Mouse (Mus musculus): Measurements from ENCODE around the gene Hacd4. TPM values are rescaled to one million over a fixed set of nuclear protein-coding genes. Genes with fewer than 3 reads are reported as not detected.

The Hacd4 gene
- polyA plus RNA-seq, 1 experiment: 10.8 TPM

DNA sequence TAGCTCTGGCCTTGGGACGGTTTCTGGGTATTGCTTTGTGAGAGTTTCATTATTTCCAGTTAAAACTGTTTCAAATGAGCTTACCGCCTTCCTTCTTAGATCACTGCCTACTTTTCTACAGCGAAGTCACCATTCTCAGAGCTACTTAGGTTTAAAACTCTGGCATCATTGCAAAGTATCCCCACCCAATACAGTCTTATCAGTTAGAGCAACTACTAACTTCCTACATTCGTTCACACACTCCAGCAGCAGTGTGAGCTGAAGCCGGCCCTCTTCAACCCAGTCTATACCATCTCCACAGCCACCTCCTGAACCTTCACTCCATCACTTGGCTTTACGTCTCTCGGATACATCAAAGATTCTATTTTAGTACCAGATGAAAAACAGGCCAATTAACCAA is 2.1 kb upstream of the Hacd4 start:
- 73% methylated on average over 7 of the region's 7 CpGs for WGBS
- H3K4me1 ChIP-seq (ENCODE audit: control insufficient read depth, insufficient read depth, low read length): peaks cover 2% of the 10 kb centered on the region; the same call in 1 of the 2 replicates
- H3K4me3 ChIP-seq (replicated peaks; ENCODE audit: control insufficient read depth, low read depth, low read length): no peak overlapping the region
- no peak overlapping the region for H3K27ac ChIP-seq (ENCODE audit: control insufficient read depth, insufficient read depth, low read depth, low read length, poor library complexity)
- TF ChIP-seq POLR2A (IDR thresholded peaks at IDR 0.05; ENCODE audit: borderline replicate concordance, control insufficient read depth, low read depth, low read length): no peak
- no peak for TF ChIP-seq CTCF (IDR thresholded peaks at IDR 0.05; ENCODE audit: control insufficient read depth, insufficient read depth, low read length)

DNA sequence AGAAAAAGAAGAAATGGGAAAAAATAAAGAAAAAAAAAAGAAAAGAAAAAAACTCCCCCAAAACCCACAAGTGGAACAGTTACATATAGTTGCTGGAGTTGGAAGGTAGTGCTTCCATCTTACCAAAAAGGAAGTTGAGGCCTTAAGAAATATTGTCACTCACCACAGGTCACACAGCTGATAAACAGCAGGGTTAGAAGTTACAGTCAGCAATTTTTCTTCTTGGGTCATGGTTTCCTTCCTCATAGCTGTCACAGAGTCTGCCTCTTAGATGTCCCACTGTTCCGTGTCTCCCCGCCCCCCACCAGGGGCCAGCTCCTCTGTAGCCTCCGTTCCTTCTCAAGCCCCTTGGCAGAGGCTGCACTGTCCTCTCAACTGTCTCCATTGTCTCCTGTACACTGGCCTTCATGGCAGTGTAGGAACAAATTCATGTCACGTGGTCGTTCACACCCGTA is 968 bp upstream of the Hacd4 start:
- 4% methylated on average over 6 of the region's 6 CpGs for WGBS
- no peak for TF ChIP-seq CTCF (IDR thresholded peaks at IDR 0.05; ENCODE audit: control insufficient read depth, insufficient read depth, low read length)
- no peak for TF ChIP-seq POLR2A (IDR thresholded peaks at IDR 0.05; ENCODE audit: borderline replicate concordance, control insufficient read depth, low read depth, low read length)

DNA sequence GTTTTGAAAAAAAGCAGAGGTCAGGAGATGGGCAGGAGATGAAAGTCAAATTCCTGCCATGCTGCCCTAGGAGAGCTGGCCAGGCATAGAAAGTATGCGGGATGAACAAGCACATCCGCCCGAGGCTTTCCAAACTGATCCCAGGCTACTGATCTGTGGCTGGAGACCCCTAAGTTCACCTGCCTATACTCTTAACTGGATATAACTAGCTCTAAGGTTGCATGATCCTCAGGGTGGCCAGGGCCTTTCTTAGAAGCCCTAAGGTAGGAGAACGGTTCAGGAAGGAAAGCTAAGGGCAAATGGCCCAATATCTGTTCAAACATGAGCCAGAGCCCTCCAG is 232 bp upstream of the Hacd4 start:
- Histone ChIP-seq H3K4me3 (replicated peaks; ENCODE audit: control insufficient read depth, low read depth, low read length) (peak overlapping the region; percentile 70), H3K4me1 (ENCODE audit: control insufficient read depth, insufficient read depth, low read length) (peaks cover 2% of the 10 kb centered on the region; the same call in 1 of the 2 replicates), H3K27ac (ENCODE audit: control insufficient read depth, insufficient read depth, low read depth, low read length, poor library complexity) (peak overlapping the region; percentile 70; the same call in 1 of the 2 replicates)
- WGBS: 9% methylated on average over 4 of the region's 4 CpGs
- TF ChIP-seq CTCF (IDR thresholded peaks at IDR 0.05; ENCODE audit: control insufficient read depth, insufficient read depth, low read length) (no peak), POLR2A (IDR thresholded peaks at IDR 0.05; ENCODE audit: borderline replicate concordance, control insufficient read depth, low read depth, low read length) (no peak)

More for the DNA sequence above, 968 bp upstream of the Hacd4 start:
- Histone ChIP-seq H3K4me3 (replicated peaks; ENCODE audit: control insufficient read depth, low read depth, low read length) (peak overlapping the region; percentile 52), H3K27ac (ENCODE audit: control insufficient read depth, insufficient read depth, low read depth, low read length, poor library complexity) (peak overlapping the region; percentile 88), H3K4me1 (ENCODE audit: control insufficient read depth, insufficient read depth, low read length) (peaks cover 2% of the 10 kb centered on the region; the same call in 1 of the 2 replicates)

DNA sequence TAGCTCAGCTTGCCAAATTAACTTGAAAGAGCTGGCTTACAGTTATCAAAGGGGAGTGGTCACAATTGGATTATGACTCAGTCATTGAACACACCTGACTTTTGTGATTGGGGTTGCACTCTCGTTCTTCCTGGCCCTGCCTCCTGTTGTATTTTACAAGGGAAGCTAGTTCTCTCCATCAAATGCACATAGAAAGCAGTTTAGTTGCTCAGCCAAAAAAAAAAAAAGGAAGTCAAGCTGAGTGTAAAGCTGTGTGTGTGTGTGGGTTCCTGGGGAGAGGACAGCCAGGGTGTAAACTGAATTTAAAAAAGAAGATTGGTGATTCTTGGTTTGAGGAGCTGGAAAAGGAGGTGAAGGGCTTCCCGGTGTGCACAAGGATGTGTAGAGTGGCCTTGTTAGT is 811 bp downstream of the Hacd4 start:
- Histone ChIP-seq H3K4me3 (replicated peaks; ENCODE audit: control insufficient read depth, low read depth, low read length) (peak overlapping the region; percentile 70), H3K27ac (ENCODE audit: control insufficient read depth, insufficient read depth, low read depth, low read length, poor library complexity) (peak overlapping the region; percentile 76; the same call in 1 of the 2 replicates), H3K4me1 (ENCODE audit: control insufficient read depth, insufficient read depth, low read length) (peaks cover 2% of the 10 kb centered on the region; the same call in 1 of the 2 replicates)
- no peak for TF ChIP-seq POLR2A (IDR thresholded peaks at IDR 0.05; ENCODE audit: borderline replicate concordance, control insufficient read depth, low read depth, low read length)
- WGBS: 7% methylated on average over 2 of the region's 2 CpGs

DNA sequence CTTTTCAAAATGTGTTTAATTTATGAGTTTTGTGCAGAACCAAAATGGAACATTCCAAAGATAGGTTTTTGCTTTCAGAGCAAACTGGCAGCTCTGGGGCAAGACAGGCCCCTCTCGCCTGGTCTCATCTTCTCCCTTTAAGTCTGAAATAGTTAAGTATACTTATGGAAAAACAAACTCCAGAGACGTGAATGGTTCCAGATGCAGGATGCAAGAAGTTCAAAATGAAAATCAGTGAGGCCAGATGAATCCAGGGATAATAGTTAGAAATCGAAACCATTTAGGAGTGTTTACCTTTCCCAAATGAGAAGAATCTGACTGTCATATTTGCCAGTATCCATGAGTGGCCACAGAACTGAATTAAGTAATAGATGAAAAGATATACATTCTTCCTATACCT is 1.6 kb downstream of the Hacd4 start:
- TF ChIP-seq CTCF (IDR thresholded peaks at IDR 0.05; ENCODE audit: control insufficient read depth, insufficient read depth, low read length): no peak
- no peak for TF ChIP-seq POLR2A (IDR thresholded peaks at IDR 0.05; ENCODE audit: borderline replicate concordance, control insufficient read depth, low read depth, low read length)
- no peak overlapping the region for H3K27ac ChIP-seq (ENCODE audit: control insufficient read depth, insufficient read depth, low read depth, low read length, poor library complexity)
- whole genome bisulfite sequencing: 76% methylated on average over 3 of the region's 3 CpGs
- no peak overlapping the region for H3K4me3 ChIP-seq (replicated peaks; ENCODE audit: control insufficient read depth, low read depth, low read length)
- peaks cover 4% of the 10 kb centered on the region; the same call in 1 of the 2 replicates for H3K4me1 ChIP-seq (ENCODE audit: control insufficient read depth, insufficient read depth, low read length)

DNA sequence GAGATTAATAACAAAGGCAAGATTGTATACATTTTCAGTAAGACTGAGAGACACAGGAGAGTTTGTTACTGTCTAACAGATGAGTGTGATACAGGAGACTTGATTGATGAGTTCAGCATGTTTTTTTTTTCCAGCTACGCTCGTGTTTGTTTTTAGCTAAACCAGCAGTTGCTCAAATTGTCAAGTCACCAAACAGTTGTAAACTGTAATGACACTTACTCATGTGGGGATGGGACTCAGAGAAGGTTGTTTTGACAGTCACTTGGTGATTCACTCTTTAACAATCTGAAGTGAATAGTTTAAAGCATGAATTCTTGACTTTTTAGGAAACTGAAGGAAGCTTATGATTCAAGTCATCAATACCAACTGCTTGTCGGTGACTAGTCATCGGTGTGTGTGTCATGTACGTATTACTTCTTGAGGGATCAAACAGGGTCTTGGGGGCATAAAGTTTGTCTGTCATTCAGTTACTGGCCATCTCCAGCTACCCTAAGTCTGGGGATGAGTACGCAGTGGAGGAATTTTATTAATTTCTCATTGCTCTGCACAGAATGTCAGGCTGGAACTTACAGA is 2.0 kb downstream of the Hacd4 start:
- Histone ChIP-seq H3K4me1 (ENCODE audit: control insufficient read depth, insufficient read depth, low read length) (peaks cover 4% of the 10 kb centered on the region; the same call in 1 of the 2 replicates), H3K27ac (ENCODE audit: control insufficient read depth, insufficient read depth, low read depth, low read length, poor library complexity) (no peak overlapping the region), H3K4me3 (replicated peaks; ENCODE audit: control insufficient read depth, low read depth, low read length) (no peak overlapping the region)
- WGBS: 82% methylated on average over 6 of the region's 6 CpGs
- TF ChIP-seq POLR2A (IDR thresholded peaks at IDR 0.05; ENCODE audit: borderline replicate concordance, control insufficient read depth, low read depth, low read length) (no peak), CTCF (IDR thresholded peaks at IDR 0.05; ENCODE audit: control insufficient read depth, insufficient read depth, low read length) (no peak)

DNA sequence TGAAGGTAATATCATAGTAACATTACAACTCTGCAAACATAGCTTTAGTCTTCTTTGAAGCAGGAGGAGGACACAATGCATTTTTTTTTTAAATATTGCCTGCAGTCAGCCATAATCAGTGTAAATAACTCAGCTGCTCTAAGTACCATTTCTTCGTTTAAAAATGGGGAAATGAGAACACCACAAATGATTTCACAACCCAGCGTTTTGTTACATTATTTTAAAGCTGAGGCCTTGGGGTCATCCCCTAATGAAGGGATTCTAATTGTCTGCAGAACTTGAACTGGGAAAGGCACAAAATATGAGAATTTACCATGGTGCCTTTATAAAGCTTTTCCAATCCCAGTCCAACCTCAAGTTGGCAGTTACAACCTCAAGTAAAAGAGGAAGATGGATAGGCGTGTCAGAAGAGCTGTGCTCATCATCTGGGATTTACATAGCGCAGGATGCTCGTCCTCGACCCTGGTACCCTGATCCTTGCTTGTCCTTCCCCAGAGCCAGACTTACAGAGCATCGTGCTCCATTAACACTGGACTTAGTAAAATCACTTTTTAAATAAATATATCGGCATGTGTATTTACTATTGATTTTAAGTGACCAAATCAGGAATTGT is 6.2 kb downstream of the Hacd4 start:
- TF ChIP-seq CTCF (IDR thresholded peaks at IDR 0.05; ENCODE audit: control insufficient read depth, insufficient read depth, low read length) (no peak), POLR2A (IDR thresholded peaks at IDR 0.05; ENCODE audit: borderline replicate concordance, control insufficient read depth, low read depth, low read length) (no peak)
- WGBS: 45% methylated on average over 8 of the region's 8 CpGs
- Histone ChIP-seq H3K27ac (ENCODE audit: control insufficient read depth, insufficient read depth, low read depth, low read length, poor library complexity) (no peak overlapping the region), H3K4me1 (ENCODE audit: control insufficient read depth, insufficient read depth, low read length) (peaks cover 2% of the 10 kb centered on the region; the same call in 1 of the 2 replicates), H3K4me3 (replicated peaks; ENCODE audit: control insufficient read depth, low read depth, low read length) (no peak overlapping the region)

DNA sequence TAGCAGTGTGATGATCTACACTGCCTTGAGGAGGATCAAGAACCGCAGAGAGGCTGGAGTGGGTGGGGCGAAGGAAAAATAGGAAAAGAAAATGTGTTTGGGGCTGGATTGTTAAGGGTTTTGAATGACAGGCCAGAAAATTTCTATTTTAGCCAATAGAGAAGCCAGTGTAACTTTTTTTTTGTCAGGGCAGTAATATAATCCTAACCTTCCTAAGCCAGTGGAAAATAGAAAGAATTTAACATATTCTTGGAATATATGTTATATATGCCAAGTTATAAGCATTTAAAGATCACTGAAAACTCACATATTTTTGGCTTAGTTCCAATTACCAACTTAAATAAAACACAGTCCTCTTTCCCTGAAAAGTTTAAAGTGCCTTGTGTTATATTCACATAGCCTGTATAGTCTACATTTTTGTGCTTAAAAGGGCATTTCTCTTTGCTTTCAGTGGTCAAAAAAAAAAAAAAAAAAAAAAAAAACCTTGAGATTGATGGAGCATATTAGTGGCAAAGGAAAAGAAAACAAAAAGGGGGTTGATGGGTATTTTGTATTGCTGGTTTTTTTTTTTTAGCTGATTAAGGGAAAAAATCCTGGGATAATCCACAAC is 11.0 kb downstream of the Hacd4 start:
- 85% methylated on average over 2 of the region's 2 CpGs for WGBS
- no peak for TF ChIP-seq POLR2A (IDR thresholded peaks at IDR 0.05; ENCODE audit: borderline replicate concordance, control insufficient read depth, low read depth, low read length)
- TF ChIP-seq CTCF (IDR thresholded peaks at IDR 0.05; ENCODE audit: control insufficient read depth, insufficient read depth, low read length): no peak
- H3K4me1 ChIP-seq (ENCODE audit: control insufficient read depth, insufficient read depth, low read length): peaks cover 2% of the 10 kb centered on the region; the same call in 1 of the 2 replicates
- H3K4me3 ChIP-seq (replicated peaks; ENCODE audit: control insufficient read depth, low read depth, low read length): no peak overlapping the region
- no peak overlapping the region for H3K27ac ChIP-seq (ENCODE audit: control insufficient read depth, insufficient read depth, low read depth, low read length, poor library complexity)
